Mouse (Mus musculus): ENCODE measurements around the gene Olfr572.

Olfr572 gene

DNA sequence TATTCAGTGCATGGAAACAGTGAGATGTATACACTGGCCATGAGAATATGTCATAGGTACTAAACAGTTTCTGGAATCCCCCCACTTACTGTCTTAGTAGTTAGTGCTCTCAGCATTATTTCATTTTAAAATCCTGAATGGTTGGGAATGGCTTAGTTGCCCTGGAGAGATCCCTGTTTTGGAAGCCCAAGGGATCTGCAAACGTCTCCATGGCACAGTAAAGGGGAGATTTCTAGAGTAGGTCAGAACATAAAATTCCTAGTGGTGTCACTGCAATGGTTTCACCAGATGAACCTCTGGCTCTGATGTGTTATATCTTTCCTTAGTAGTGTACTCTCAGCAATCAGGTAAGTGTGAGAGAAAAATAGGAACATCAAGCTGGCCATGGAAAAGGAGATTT, at the start of gene Olfr572:
Olfr572 (plus strand) TSS at position 301 of the 400 bp plus-strand sequence.
- no peak for DNase-seq

DNA sequence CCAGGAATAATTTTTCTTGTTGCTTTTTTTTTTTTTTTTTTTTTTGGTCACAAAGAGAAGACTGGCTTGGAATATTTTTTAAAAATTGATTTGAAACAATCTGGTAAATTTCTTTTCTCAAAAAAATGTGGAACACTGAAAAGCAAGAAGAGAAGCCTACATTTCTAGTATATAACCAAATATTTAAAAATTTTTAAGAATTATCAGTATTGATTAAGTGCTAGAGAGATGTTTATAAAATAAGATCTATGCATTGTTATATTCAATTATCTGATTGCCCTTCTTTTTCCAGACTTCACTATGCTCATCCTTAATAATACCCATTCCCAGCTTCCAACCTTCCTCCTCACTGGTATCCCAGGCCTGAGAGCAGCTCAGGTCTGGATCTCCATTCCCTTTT, 47.4 kb upstream of the Olfr572 start, which contains the start of gene Olfr568:
Olfr568 (plus strand) TSS at position 301 of the 400 bp plus-strand sequence.
- no peak for DNase-seq

DNA sequence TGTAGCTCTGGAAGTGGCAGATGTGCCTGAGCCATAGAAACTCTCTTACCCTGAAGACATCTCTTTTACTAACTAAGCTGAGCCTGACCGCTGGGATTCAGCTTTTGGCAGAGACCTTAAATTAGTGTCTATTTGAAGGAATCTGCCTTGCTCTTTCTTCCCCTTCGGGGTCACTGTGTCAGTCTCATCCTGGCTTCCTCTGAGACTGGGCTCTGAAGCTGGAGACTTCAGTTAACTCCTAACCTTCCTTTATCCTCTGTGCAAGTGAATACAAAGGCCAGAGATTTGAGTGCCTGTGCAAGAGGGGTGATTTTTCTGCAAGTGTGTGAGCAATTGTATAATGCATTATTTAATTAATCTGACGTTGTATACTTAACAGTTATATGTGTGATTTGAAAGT, 33.4 kb upstream of the Olfr572 start, which contains the start of gene Olfr569:
Olfr569 (minus strand) TSS at position 101 of the 400 bp plus-strand sequence.
- DNase-seq: no peak

DNA sequence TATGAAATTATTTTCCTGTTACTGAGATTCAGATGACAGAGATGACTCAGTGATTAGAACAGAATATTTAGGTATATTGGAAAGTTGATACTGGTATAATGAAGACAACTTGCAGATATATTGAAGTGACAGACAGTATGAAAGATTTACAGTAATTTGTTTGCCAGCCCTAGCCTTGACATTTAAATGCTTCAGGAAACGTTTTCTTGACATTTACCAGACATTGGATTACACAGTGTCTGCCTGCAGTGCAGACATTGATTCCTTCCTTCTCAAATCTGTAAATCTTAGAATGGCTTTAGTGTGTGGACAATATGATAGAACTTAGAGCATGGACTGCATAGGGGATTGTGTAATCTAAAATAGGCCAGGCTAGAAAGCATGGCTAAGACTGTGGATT, 8.9 kb upstream of the Olfr572 start:
- DNase-seq: no peak

DNA sequence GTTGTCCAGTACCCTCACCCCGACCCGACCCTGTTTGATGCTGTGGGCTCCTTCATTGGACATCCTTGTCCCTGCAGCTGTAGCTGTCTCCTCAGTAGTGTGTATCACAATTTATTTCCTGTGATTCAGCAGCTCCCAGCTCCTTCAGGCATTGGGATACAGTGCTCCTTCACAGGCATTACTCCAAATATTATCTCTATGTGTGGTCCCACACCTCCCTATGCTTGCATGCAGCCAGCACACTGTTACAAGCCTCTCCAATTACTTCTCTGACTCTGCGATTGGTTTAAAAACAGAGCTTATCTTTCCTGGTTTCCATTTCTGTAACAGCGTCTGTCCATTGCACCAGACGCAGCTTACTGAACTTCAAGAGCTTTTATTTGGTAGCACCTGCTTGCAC, 7.8 kb upstream of the Olfr572 start:
- no peak for DNase-seq

DNA sequence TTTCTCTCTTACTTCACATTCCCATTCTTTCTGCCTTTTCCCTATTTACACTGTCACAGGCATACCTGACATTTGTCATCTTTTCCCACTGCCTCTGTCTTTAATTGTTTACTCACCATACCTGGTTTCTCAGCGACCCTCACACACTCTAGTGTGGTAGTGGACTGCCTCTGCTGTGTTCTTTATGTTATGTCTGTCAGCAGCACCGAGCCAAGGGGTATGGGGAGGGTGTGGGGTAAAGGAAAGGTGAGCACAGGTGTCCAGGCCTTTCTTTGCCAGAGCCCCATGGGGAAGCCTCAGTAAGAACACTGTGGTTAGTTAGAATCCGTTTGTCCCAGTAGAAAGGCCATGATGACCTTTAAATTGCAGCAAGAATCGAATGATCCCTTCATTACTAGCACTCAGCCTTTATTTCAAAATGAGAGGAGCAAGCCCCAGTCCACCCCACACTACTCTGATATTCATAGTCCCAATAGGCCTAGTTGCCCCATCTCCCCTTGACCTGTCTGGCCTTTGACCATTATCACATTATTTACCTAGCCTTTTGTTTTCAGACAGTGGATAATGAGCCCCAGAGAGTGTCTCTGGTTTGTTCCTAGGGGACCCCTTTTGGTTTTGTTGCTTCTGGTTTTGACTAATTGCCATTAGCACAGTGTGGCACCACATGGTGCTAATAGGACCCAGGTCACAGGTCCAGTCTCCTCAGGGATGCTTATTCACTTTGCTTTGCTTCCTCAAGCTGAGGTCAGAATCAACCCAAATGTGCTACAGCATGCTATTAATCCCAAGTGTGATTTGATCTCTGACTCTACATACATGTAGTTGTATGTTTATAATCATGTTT, 7.0 kb upstream of the Olfr572 start, which contains the start of gene Olfr571:
Olfr571 (minus strand) TSS at position 505 of the 844 bp plus-strand sequence.
- no peak for DNase-seq

DNA sequence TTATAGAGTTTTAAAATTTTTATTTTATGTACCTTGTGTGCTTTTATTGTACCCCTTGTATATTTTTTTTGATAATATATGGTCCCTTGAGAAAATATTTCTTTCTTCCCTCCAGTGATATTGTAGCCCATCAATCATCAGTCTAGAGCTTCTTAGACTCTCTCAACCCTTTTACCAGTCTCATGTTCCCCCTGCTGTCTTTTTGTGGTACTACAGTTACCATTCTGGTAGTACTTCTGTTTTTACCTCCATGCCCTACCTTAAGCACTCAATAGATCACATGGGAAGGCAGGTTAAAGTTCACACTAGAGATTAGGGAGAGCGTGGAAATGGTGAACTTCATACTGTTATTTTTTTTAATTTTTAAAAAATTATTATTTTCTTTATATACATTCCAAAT, 4.6 kb upstream of the Olfr572 start:
- DNase-seq: peak; percentile 7

DNA sequence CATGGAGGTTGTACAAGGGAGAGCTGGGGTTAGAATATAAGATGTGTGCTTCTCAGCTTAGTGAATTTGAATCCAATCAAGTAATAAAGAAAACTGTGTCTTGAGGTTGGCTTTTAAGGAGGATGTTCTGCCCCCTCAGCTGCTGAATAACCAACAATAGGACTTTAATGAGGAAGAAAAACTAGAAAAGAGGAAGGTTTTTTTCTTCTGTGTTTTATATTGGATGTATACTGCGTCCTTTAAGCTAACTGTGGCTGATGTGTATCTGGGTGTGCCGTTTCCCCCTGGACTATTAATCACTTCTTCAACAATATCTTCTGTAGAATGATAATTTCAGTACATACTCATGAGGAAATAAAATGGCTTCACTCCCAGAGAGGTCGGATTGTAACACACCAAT, 2.9 kb downstream of the Olfr572 start:
- no peak for DNase-seq

DNA sequence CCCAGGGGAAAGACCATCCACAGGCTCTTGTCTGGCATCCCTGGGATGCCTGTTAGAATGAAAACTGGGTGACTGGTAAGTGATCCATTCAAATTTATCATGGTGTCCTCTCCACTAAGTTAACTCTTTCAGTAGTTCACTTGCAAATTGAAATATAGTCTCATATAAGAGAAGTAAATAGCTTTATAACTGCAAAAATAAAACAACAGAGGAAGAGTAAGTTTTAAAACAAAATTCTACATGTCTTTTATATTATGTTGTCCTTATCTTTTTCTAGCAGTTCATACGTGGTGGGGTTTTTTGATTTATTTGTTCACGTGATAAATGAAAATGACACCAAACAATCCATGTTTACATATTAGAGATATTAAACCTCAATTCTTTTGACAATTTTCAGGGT, 18.3 kb downstream of the Olfr572 start, which contains the start of gene Olfr573-ps1:
Olfr573-ps1 (minus strand) TSS at position 101 of the 400 bp plus-strand sequence.
- DNase-seq: no peak

DNA sequence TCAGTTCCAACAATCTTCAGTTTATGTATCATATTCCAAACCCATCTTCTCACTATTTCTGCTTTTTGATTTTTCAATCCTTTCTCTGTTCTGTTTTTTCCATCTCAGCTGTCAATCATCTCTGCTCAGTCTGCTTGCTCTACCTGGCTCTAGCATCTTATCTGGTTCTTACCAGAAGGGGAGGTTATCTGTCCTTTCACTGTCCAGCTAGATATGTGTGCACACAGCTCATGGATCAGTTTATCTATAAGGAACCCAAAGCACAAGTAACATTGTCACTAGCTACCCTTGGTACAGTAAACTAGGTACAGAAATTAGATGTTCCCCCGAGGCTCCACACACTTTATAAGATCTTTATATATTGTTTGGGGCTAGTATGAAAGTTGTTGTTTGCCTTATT, 19.2 kb downstream of the Olfr572 start:
- DNase-seq: no peak

DNA sequence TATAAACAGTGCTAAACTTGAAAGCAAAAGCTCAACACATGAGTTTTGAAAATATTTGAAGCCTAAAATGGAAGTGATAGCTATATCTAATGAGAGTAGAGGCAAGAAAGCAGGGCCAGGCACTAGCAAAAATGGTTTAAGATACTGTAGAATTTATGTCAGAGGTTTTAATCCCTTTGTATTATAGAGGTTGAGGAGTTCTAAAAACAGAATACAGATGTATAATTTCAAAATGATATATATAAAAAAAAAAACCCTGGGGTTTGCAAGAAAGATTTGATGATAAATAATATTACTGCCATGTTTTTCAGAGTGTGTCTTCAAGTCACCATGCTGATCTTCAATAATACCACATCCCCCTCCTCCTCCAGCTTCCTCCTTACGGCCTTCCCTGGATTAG, 24.0 kb downstream of the Olfr572 start, which contains the start of gene Olfr574:
Olfr574 (plus strand) TSS at position 301 of the 400 bp plus-strand sequence.
- DNase-seq: no peak

DNA sequence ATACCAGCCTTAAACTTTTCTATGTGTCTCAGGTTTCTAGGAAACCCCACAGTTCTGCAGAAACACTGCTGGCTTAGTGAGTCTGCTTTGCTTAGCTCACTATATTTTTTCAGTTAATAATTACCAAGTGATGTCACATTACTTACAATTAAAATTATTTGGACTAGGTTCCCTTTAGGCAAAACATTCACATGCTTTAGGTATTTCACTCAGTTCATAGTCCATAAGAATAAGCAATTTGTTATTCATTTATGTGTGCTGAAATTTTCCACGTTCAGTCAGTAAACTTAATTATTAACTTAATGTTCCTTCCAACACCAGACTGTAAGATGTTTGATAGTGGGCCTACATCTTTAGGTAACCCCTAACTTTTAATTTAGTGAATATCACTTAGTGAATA, 26.5 kb downstream of the Olfr572 start:
- DNase-seq: no peak

DNA sequence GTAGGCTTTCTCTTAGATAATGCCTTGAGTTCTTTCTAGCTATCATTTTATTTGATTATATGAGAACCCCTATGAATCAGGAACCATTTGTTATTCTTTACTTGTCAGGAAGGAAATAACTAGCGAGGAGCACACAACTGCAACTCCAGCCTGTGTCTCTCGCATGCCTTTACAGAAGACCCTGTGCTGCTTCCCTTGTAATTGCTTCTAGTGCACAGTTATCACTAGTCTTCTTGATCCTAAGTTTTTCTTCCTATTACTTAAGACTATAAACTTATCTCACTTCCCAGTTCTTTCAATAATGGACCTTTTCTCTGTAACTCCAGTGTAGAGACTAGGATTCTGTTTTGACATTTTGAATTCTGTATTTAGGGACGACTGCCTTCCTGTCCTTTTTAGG, 33.9 kb downstream of the Olfr572 start:
- no peak for DNase-seq

DNA sequence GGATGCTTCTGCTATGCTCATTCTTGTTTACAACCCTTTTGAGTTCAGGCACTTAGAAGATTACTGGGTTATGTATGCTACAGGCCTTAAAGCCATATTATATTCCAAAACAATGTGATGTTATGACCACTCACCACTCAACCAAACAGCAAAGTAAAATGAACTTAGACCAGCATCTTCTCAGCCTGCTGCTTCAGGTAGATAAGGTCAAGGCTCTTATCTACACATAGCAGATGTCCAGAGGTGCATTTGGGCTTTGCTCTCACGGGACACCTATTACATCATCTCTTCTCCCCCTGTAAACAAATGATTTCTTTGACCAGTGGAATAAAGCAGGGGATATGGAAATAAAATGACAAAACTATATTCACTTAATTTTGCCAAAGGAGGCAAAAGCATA, 34.4 kb downstream of the Olfr572 start, which contains the start of gene Olfr575:
Olfr575 (minus strand) TSS at position 183 of the 400 bp plus-strand sequence.
- DNase-seq: no peak

DNA sequence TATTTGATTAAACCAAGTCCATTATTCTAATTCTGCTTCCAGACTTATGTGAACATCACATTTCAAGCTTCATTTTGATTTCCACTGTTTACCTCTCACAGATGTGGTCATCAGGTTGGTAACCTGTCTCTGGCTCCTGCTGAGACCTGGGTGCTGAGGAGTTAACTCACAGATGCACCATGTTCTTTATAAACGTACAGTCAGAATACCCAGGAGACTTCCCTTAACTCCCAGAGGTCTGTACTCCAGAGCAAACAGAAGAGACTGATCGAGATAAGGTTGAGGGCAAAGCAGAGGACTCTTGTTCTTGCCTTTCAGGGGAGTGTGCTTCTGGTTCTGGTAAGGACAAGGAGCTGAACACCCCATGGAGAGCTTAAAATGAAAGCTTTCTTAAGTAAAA, 38.2 kb downstream of the Olfr572 start, which contains the start of gene Olfr576:
Olfr576 (plus strand) TSS at position 301 of the 400 bp plus-strand sequence.
- DNase-seq: no peak

DNA sequence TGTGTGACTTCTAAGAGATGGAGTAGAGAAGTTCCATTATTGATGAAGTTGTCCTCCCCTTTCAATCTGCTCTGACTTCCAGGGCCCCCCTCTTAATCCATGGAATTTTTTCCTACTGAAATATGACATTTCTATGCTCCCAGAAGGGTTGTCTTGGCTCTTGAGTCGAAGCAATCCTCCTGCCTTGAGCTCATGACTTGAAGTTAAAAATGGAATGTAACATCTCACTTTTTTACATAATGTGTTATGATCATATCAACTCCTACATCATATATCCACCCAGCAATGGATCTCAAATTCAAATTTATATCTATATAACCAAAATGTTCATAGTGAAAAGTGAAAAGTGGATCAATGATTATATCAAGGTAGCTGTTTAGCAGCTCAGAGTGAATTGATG, 50.2 kb downstream of the Olfr572 start:
- DNase-seq: no peak

DNA sequence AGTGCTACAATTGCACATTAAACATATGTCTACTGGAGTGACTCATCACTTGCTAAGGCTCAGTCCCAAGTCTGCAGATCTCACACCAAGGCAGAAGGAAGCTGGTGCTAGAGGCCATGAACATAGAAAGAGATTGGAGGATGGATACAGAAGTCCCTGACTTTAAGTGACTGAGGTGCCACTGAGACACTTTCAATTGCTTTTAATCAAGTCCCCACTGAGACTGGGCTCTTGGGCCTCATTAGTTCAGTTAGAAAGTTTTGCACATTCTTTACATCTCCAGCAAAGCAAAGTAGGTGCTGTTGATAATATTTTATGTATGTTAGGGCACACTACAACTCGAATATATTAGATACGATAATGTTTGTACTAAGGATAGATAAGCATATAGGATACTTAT, 51.6 kb downstream of the Olfr572 start, which contains the start of gene Olfr577:
Olfr577 (minus strand) TSS at position 101 of the 400 bp plus-strand sequence.
- DNase-seq: no peak

All from kidney, postnatal 10 days (tissue).